Mouse (Mus musculus): Measurements from ENCODE around the gene Slc5a10.

Slc5a10 gene

GRCm38 (mm10) chr11:61669492-61670490 lies 50.8 kb downstream of the Slc5a10 start:
- DNase-seq (ENCODE audit: low spot score in 2 of 2) = no peak

- DNase-seq (ENCODE audit: low spot score in 2 of 2) = no peak
These were observed 52.8 kb downstream of the Slc5a10 start for GRCm38 (mm10) chr11:61667782-61668181.

- DNase-seq (ENCODE audit: low spot score in 2 of 2) = no peak
These were observed 53.4 kb downstream of the Slc5a10 start for GRCm38 (mm10) chr11:61667248-61667647.

- peak in 1 of 2 experiments; percentile 62 for DNase-seq (ENCODE audit: low spot score in 2 of 2)
These were observed 54.4 kb downstream of the Slc5a10 start for GRCm38 (mm10) chr11:61665991-61666799.

GRCm38 (mm10) chr11:61665401-61665800 lies 55.2 kb downstream of the Slc5a10 start:
- DNase-seq (ENCODE audit: low spot score in 2 of 2) = no peak

- DNase-seq (ENCODE audit: low spot score in 2 of 2) = no peak
These were observed 58.4 kb downstream of the Slc5a10 start for GRCm38 (mm10) chr11:61662189-61662588.

- no peak for DNase-seq (ENCODE audit: low spot score in 2 of 2)
These were observed 59.7 kb downstream of the Slc5a10 start for GRCm38 (mm10) chr11:61660806-61661392.

- DNase-seq (ENCODE audit: low spot score in 2 of 2) = no peak
These were observed 60.6 kb downstream of the Slc5a10 start for GRCm38 (mm10) chr11:61660001-61660400.

GRCm38 (mm10) chr11:61659011-61659858 lies 61.4 kb downstream of the Slc5a10 start:
- DNase-seq (ENCODE audit: low spot score in 2 of 2) = no peak

GRCm38 (mm10) chr11:61658360-61658922 lies 62.2 kb downstream of the Slc5a10 start:
- no peak for DNase-seq (ENCODE audit: low spot score in 2 of 2)

- no peak for DNase-seq (ENCODE audit: low spot score in 2 of 2)
These were observed 63.2 kb downstream of the Slc5a10 start for GRCm38 (mm10) chr11:61657432-61657831.

- DNase-seq (ENCODE audit: low spot score in 2 of 2) = no peak
These were observed 64.3 kb downstream of the Slc5a10 start for GRCm38 (mm10) chr11:61656148-61656850.

GRCm38 (mm10) chr11:61655649-61656048 lies 65.0 kb downstream of the Slc5a10 start:
- no peak for DNase-seq (ENCODE audit: low spot score in 2 of 2)

GRCm38 (mm10) chr11:61654786-61655311 lies 65.8 kb downstream of the Slc5a10 start:
- no peak for DNase-seq (ENCODE audit: low spot score in 2 of 2)

GRCm38 (mm10) chr11:61653568-61653967 lies 67.1 kb downstream of the Slc5a10 start:
- no peak for DNase-seq (ENCODE audit: low spot score in 2 of 2)

- DNase-seq (ENCODE audit: low spot score in 2 of 2) = no peak
These were observed 67.8 kb downstream of the Slc5a10 start, which contains the start of gene Grap for GRCm38 (mm10) chr11:61652686-61653447. TSS of gene Grap (plus strand) at chr11:61653265.

GRCm38 (mm10) chr11:61652216-61652615 lies 68.4 kb downstream of the Slc5a10 start:
- no peak for DNase-seq (ENCODE audit: low spot score in 2 of 2)

- DNase-seq (ENCODE audit: low spot score in 2 of 2) = no peak
These were observed 70.0 kb downstream of the Slc5a10 start for GRCm38 (mm10) chr11:61650470-61651265.
